Mouse (Mus musculus): ENCODE measurements at regions not wholly inside any gene's neighbourhood (a gene's known extent, or its start where the extent isn't known, plus 50 kb on each side); places are given as distances from the start of the nearest gene placed in this dataset.

- TF ChIP-seq CTCF (IDR thresholded peaks at IDR 0.05; ENCODE audit: extremely low read depth, insufficient read length, insufficient replicate concordance, low read depth, low read length) (no peak), POLR2A (IDR thresholded peaks at IDR 0.05; ENCODE audit: low read depth, low read length) (no peak)
Measured at GRCm38 (mm10) chr3:144089790-144090256, 115.2 kb downstream of the Lmo4 start.

Measured in small intestine, adult 2 months (tissue).